Mouse (Mus musculus) brown adipose tissue, adult 24 weeks (tissue): ENCODE measurements around the gene Clnk. TPM values are rescaled to one million over a fixed set of nuclear protein-coding genes. Genes with fewer than 3 reads are reported as not detected.

Experiments used
- H3K27ac ChIP-seq: fragments of 200-500 bp; replicated peaks from 2 replicates; pipeline ENCODE4 v1.5.1; 2012; ENCODE audit warnings: low read depth, mild to moderate bottlenecking, low read length
- H3K4me1 ChIP-seq: fragments of 200-500 bp; 2 replicates; pipeline ENCODE4 v1.6.1; 2012; ENCODE audit warnings: low read length, mixed read lengths; ENCODE audit not compliant: control insufficient read depth, insufficient read depth, insufficient read length
- H3K4me3 ChIP-seq: fragments of 200-500 bp; 2 replicates; pipeline ENCODE4 v1.5.1; 2012; ENCODE audit warnings: low read depth, mild to moderate bottlenecking, low read length, moderate library complexity; ENCODE audit not compliant: insufficient read depth
- polyA plus RNA-seq: library from polyadenylated mRNA; stranded (reverse); fragments of >200 nt; gene quantifications from 2 replicates; pipeline ENCODE4 v1.2.4, GENCODE M21; 2012; ENCODE audit not compliant: missing spikeins, insufficient read depth, insufficient read length

Clnk gene
- polyA plus RNA-seq, 1 experiment, result not detected

GRCm38 (mm10) chr5:38812916-38813315, 63.7 kb downstream of the Clnk start:
- H3K27ac ChIP-seq, result no peak overlapping the region
- no peak overlapping the region for H3K4me3 ChIP-seq
- no peaks in the 10 kb centered on the region for H3K4me1 ChIP-seq

- no peak overlapping the region for H3K27ac ChIP-seq
- no peaks in the 10 kb centered on the region for H3K4me1 ChIP-seq
- H3K4me3 ChIP-seq, result no peak overlapping the region
Measured at GRCm38 (mm10) chr5:38812386-38812785, 64.2 kb downstream of the Clnk start.

GRCm38 (mm10) chr5:38798910-38799309, 77.7 kb downstream of the Clnk start:
- H3K4me3 ChIP-seq, result no peak overlapping the region
- no peaks in the 10 kb centered on the region for H3K4me1 ChIP-seq
- no peak overlapping the region for H3K27ac ChIP-seq

- Histone ChIP-seq H3K4me3 (no peak overlapping the region), H3K4me1 (no peaks in the 10 kb centered on the region), H3K27ac (no peak overlapping the region)
Measured at GRCm38 (mm10) chr5:38795139-38795538, 81.5 kb downstream of the Clnk start.

GRCm38 (mm10) chr5:38791116-38791515, 85.5 kb downstream of the Clnk start:
- Histone ChIP-seq H3K4me3 (no peak overlapping the region), H3K27ac (no peak overlapping the region), H3K4me1 (no peaks in the 10 kb centered on the region)

GRCm38 (mm10) chr5:38788820-38789219, 87.8 kb downstream of the Clnk start:
- Histone ChIP-seq H3K27ac (no peak overlapping the region), H3K4me3 (no peak overlapping the region), H3K4me1 (no peaks in the 10 kb centered on the region)

- Histone ChIP-seq H3K27ac (no peak overlapping the region), H3K4me1 (no peaks in the 10 kb centered on the region), H3K4me3 (no peak overlapping the region)
Measured at GRCm38 (mm10) chr5:38787851-38788520, 88.6 kb downstream of the Clnk start.

- no peaks in the 10 kb centered on the region for H3K4me1 ChIP-seq
- no peak overlapping the region for H3K4me3 ChIP-seq
- H3K27ac ChIP-seq, result no peak overlapping the region
Measured at GRCm38 (mm10) chr5:38786126-38786525, 90.5 kb downstream of the Clnk start.

- H3K4me3 ChIP-seq, result no peak overlapping the region
- H3K4me1 ChIP-seq, result no peaks in the 10 kb centered on the region
- H3K27ac ChIP-seq, result no peak overlapping the region
Measured at GRCm38 (mm10) chr5:38785686-38786085, 90.9 kb downstream of the Clnk start.

GRCm38 (mm10) chr5:38781813-38782212, 94.8 kb downstream of the Clnk start:
- no peak overlapping the region for H3K4me3 ChIP-seq
- no peaks in the 10 kb centered on the region for H3K4me1 ChIP-seq
- no peak overlapping the region for H3K27ac ChIP-seq

GRCm38 (mm10) chr5:38780631-38781030, 96.0 kb downstream of the Clnk start:
- H3K4me3 ChIP-seq, result no peak overlapping the region
- no peak overlapping the region for H3K27ac ChIP-seq
- H3K4me1 ChIP-seq, result no peaks in the 10 kb centered on the region

- H3K27ac ChIP-seq, result no peak overlapping the region
- no peak overlapping the region for H3K4me3 ChIP-seq
- H3K4me1 ChIP-seq, result no peaks in the 10 kb centered on the region
Measured at GRCm38 (mm10) chr5:38780045-38780444, 96.6 kb downstream of the Clnk start.

- Histone ChIP-seq H3K27ac (no peak overlapping the region), H3K4me1 (no peaks in the 10 kb centered on the region), H3K4me3 (no peak overlapping the region)
Measured at GRCm38 (mm10) chr5:38775500-38775899, 101.1 kb downstream of the Clnk start.

- Histone ChIP-seq H3K27ac (no peak overlapping the region), H3K4me3 (no peak overlapping the region), H3K4me1 (no peaks in the 10 kb centered on the region)
Measured at GRCm38 (mm10) chr5:38754950-38755349, 121.7 kb downstream of the Clnk start.

GRCm38 (mm10) chr5:38752749-38753148, 123.9 kb downstream of the Clnk start:
- Histone ChIP-seq H3K27ac (no peak overlapping the region), H3K4me3 (no peak overlapping the region), H3K4me1 (no peaks in the 10 kb centered on the region)

- H3K4me1 ChIP-seq, result no peaks in the 10 kb centered on the region
- H3K4me3 ChIP-seq, result no peak overlapping the region
- H3K27ac ChIP-seq, result no peak overlapping the region
Measured at GRCm38 (mm10) chr5:38708940-38709581, 167.6 kb downstream of the Clnk start.
